ENCODE assay signal across 27 mouse cellular contexts in genomic region chr8:81757580-81758144, GRCm38 (mm10).
DNase-seq lines count a peak whose midpoint lies in the region; ATAC-seq lines count a peak whose summit lies in the region.
"Had no signal": no experiment of that assay in that cellular context is flagged by ENCODE, and none has a peak within 500 bp of the region (broad histone marks: within the 10 kb centered on the region; RNA-seq: fewer than 3 reads in every experiment).

No protein-coding gene starts in this region.

- DNase-seq in brain, adult 2 months (ENCODE audit: low read depth, low spot score): peak; percentile 24
- no peak for DNase-seq in adrenal gland, adult (ENCODE audit: inconsistent age in 2 of 2, low spot score in 1 of 2)
- DNase-seq: adrenal gland, postnatal 10 days; B cell, adult 2 months; cerebellum, adult 11 months; cerebellum, adult 9-10 months; cerebellum, postnatal 36 days; gastrocnemius, adult 2 months; gastrocnemius, postnatal 36 days; heart, adult 18-20 months; heart, postnatal 4 days; kidney, adult 11 months; kidney, postnatal 14 days; right cerebral cortex, adult 18-20 months had no signal

- H3K4me1 ChIP-seq in hindbrain, embryonic 16.5 days (ENCODE audit: control insufficient read depth, insufficient read depth, low read depth, low read length): no peaks in the 10 kb centered on the region
- no peaks in the 10 kb centered on the region for H3K4me1 ChIP-seq in hindbrain, embryonic 13.5 days (replicated peaks)
- H3K4me1 ChIP-seq in midbrain, embryonic 13.5 days (replicated peaks): 0 out of 2 replicates have a peak, but pooled peaks cover 5% of the 10 kb centered on the region
- H3K4me1 ChIP-seq in midbrain, embryonic 16.5 days (ENCODE audit: control insufficient read depth, insufficient read depth, low read length): no peaks in the 10 kb centered on the region
- no peaks in the 10 kb centered on the region for H3K4me1 ChIP-seq in midbrain, embryonic 15.5 days
- H3K4me1 ChIP-seq: heart, embryonic 12.5 days; limb, embryonic 12.5 days; lung, embryonic 15.5 days had no signal

- ATAC-seq in hindbrain, embryonic 16.5 days: peak; percentile 34; the same call in 1 of the 2 replicates
- ATAC-seq in hindbrain, embryonic 13.5 days (ENCODE audit: low FRiP score): no peak
- peak; percentile 62; the same call in 1 of the 2 replicates for ATAC-seq in midbrain, embryonic 13.5 days
- ATAC-seq in midbrain, embryonic 16.5 days: no peak; the same call in 1 of the 2 replicates
- peak; percentile 27; the same call in 1 of the 2 replicates for ATAC-seq in midbrain, embryonic 15.5 days (replicated peaks)

- no peaks in the 10 kb centered on the region for H3K27me3 ChIP-seq in hindbrain, embryonic 16.5 days (replicated peaks; ENCODE audit: control insufficient read depth, insufficient read depth, low read length)
- no peaks in the 10 kb centered on the region for H3K27me3 ChIP-seq in hindbrain, embryonic 13.5 days
- no peaks in the 10 kb centered on the region for H3K27me3 ChIP-seq in midbrain, embryonic 13.5 days
- H3K27me3 ChIP-seq in midbrain, embryonic 16.5 days (ENCODE audit: control insufficient read depth, insufficient read depth, low read depth, low read length): no peaks in the 10 kb centered on the region
- no peaks in the 10 kb centered on the region for H3K27me3 ChIP-seq in midbrain, embryonic 15.5 days (replicated peaks)
- H3K27me3 ChIP-seq: embryonic facial prominence, embryonic 12.5 days; heart, embryonic 12.5 days; limb, embryonic 12.5 days; lung, embryonic 15.5 days had no signal

- H3K27ac ChIP-seq in hindbrain, embryonic 16.5 days (ENCODE audit: low read depth, low read length): no peak overlapping the region
- H3K27ac ChIP-seq in hindbrain, embryonic 13.5 days: no peak overlapping the region
- H3K27ac ChIP-seq in midbrain, embryonic 13.5 days: no peak overlapping the region
- no peak overlapping the region for H3K27ac ChIP-seq in midbrain, embryonic 16.5 days (ENCODE audit: low read length)
- no peak overlapping the region for H3K27ac ChIP-seq in midbrain, embryonic 15.5 days
- H3K27ac ChIP-seq: embryonic facial prominence, embryonic 12.5 days; forebrain, embryonic 10.5 days; gastrocnemius, adult 2 months; hindbrain, embryonic 14.5 days; left cerebral cortex, adult 2 months; limb, embryonic 12.5 days; lung, embryonic 15.5 days had no signal

- no peak overlapping the region for H3K9ac ChIP-seq in hindbrain, embryonic 16.5 days (ENCODE audit: low read depth, low read length)
- H3K9ac ChIP-seq in hindbrain, embryonic 13.5 days: no peak overlapping the region
- H3K9ac ChIP-seq in midbrain, embryonic 13.5 days (replicated peaks): no peak overlapping the region
- no peak overlapping the region for H3K9ac ChIP-seq in midbrain, embryonic 16.5 days (ENCODE audit: low read depth, low read length)
- no peak overlapping the region for H3K9ac ChIP-seq in midbrain, embryonic 15.5 days
- H3K9ac ChIP-seq: embryonic facial prominence, embryonic 12.5 days; heart, embryonic 12.5 days; hindbrain, embryonic 14.5 days; limb, embryonic 12.5 days; lung, embryonic 15.5 days had no signal

- 89% methylated on average over 2 of the region's 2 CpGs for WGBS in hindbrain, embryonic 16.5 days
- WGBS in hindbrain, embryonic 13.5 days: 89% methylated on average over 2 of the region's 2 CpGs
- WGBS in midbrain, embryonic 13.5 days: 87% methylated on average over 2 of the region's 2 CpGs
- 83% methylated on average over 2 of the region's 2 CpGs for WGBS in midbrain, embryonic 16.5 days
- WGBS in midbrain, embryonic 15.5 days: 79% methylated on average over 2 of the region's 2 CpGs

- H3K4me3 ChIP-seq in hindbrain, embryonic 16.5 days (ENCODE audit: low read length): no peak overlapping the region
- no peak overlapping the region for H3K4me3 ChIP-seq in hindbrain, embryonic 13.5 days
- no peak overlapping the region for H3K4me3 ChIP-seq in midbrain, embryonic 13.5 days (replicated peaks)
- H3K4me3 ChIP-seq in midbrain, embryonic 16.5 days (ENCODE audit: low read depth, low read length): no peak overlapping the region
- no peak overlapping the region for H3K4me3 ChIP-seq in midbrain, embryonic 15.5 days
- H3K4me3 ChIP-seq: embryonic facial prominence, embryonic 12.5 days; forebrain, embryonic 10.5 days; gastrocnemius, adult 2 months; heart, embryonic 12.5 days; left cerebral cortex, adult 2 months; limb, embryonic 12.5 days; lung, embryonic 15.5 days had no signal

- H3K9me3 ChIP-seq in hindbrain, embryonic 16.5 days (ENCODE audit: control insufficient read depth, low read length): no peaks in the 10 kb centered on the region
- no peaks in the 10 kb centered on the region for H3K9me3 ChIP-seq in hindbrain, embryonic 13.5 days
- no peaks in the 10 kb centered on the region for H3K9me3 ChIP-seq in midbrain, embryonic 13.5 days
- no peaks in the 10 kb centered on the region for H3K9me3 ChIP-seq in midbrain, embryonic 16.5 days (replicated peaks; ENCODE audit: control insufficient read depth, low read length, poor library complexity, severe bottlenecking)
- no peaks in the 10 kb centered on the region for H3K9me3 ChIP-seq in midbrain, embryonic 15.5 days
- H3K9me3 ChIP-seq: embryonic facial prominence, embryonic 12.5 days; forebrain, embryonic 10.5 days; G1E; heart, embryonic 12.5 days; limb, embryonic 12.5 days; lung, embryonic 15.5 days had no signal

- H3K4me2 ChIP-seq in hindbrain, embryonic 16.5 days (ENCODE audit: low read length): no peak overlapping the region
- H3K4me2 ChIP-seq in hindbrain, embryonic 13.5 days: no peak overlapping the region
- H3K4me2 ChIP-seq in midbrain, embryonic 13.5 days (replicated peaks): no peak overlapping the region
- H3K4me2 ChIP-seq in midbrain, embryonic 16.5 days (ENCODE audit: low read length): no peak overlapping the region
- H3K4me2 ChIP-seq in midbrain, embryonic 15.5 days: no peak overlapping the region
- H3K4me2 ChIP-seq: embryonic facial prominence, embryonic 12.5 days; heart, embryonic 12.5 days; hindbrain, embryonic 14.5 days; limb, embryonic 12.5 days; lung, embryonic 15.5 days had no signal

- H3K36me3 ChIP-seq in hindbrain, embryonic 16.5 days (ENCODE audit: control insufficient read depth, insufficient read depth, low read length): no peaks in the 10 kb centered on the region
- H3K36me3 ChIP-seq in hindbrain, embryonic 13.5 days: no peaks in the 10 kb centered on the region
- no peaks in the 10 kb centered on the region for H3K36me3 ChIP-seq in midbrain, embryonic 13.5 days
- H3K36me3 ChIP-seq in midbrain, embryonic 16.5 days (ENCODE audit: control insufficient read depth, insufficient read depth, low read length): no peaks in the 10 kb centered on the region
- H3K36me3 ChIP-seq in midbrain, embryonic 15.5 days (replicated peaks): no peaks in the 10 kb centered on the region
- H3K36me3 ChIP-seq: embryonic facial prominence, embryonic 12.5 days; forebrain, embryonic 10.5 days; G1E; heart, embryonic 12.5 days; limb, embryonic 12.5 days; lung, embryonic 15.5 days had no signal

Comparison
In these comparisons a context has a peak if more than half of its experiments do, and no peak if none do; other contexts are left out.
1. ATAC-seq: peak in hindbrain, embryonic 16.5 days (single experiment), midbrain, embryonic 13.5 days (single experiment) and midbrain, embryonic 15.5 days (single experiment); none in hindbrain, embryonic 13.5 days (single experiment) and midbrain, embryonic 16.5 days (single experiment).